Mouse (Mus musculus): ENCODE data around the gene Hephl1. TPM values are rescaled to one million over a fixed set of nuclear protein-coding genes. Genes with fewer than 3 reads are reported as not detected.
A peak's percentile ranks its signal among the peaks of the same experiment; 100 is the strongest.

Hephl1 gene
- total RNA-seq, 2 experiments from 2014 or later = 0.33 to 0.62 TPM

DNA sequence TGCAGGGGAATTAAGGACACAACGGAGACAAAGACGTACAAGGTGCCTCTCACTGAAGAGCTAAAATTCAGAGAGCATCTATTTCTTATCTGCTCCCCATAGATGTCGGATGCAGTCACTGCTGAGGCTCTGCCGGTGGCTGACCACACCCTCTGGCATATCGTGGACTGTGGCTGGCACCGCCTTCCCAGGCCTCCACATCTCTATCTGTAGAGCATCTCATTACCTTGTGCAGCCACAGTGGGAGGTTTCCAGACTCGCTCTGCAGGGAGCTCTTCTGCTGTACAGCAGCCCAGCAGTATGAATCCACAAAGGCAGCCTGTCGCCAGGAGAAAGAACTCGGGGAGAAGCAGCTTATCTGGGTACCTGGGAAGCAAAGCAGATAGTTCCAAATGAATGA lies 90.8 kb downstream of the Hephl1 start:
- intact Hi-C loops (cut with DNase I) = no loop called here
- no peak for DNase-seq

DNA sequence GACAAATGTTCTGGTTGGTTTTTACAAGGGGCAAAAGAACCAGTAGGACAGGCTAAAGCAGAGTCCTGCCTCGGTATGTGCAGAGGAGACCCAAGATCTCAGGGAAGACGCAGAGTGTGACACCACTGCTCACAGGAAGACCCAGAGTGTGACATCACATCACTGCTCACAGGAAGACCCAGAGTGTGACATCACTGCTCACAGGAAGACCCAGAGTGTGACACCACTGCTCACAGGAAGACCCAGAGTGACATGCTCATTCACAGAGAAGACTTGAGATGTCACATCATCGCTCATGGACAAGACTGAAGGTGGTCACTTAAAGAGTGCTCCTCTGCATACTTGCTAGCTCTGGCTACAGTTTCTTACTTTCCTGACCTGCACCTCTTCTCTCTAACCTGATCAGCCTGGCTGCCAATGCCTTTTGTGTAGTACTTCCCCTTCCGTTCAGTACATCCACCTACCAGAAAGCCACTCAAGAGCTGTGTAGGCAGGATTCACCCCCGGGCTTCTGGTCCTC lies 91.3 kb downstream of the Hephl1 start:
- no peak for DNase-seq
- intact Hi-C loops (cut with DNase I) = no loop called here

DNA sequence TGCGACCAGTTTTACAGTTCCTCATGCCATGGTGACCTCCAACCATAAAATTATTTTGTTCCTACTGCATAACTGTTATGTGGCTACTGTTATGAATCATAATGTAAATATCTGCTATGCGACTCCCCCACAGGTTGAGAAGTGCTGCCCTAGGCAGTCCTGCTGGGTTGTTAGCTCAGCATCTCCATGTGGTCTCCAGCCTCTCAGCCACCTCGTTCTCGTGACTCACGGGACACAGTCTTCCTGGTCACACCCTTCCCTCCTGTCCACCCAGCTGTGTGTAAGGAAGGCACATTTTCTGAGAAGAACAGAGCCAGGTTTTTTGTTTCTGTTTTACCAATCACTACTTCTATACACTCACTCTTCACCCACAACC lies 93.2 kb downstream of the Hephl1 start:
- intact Hi-C loops (cut with DNase I) = loop anchor here (10.0 kb wide), 2 partner anchors 154 to 244 kb away; partner anchors contain the start of genes 1700012B09Rik and Gpr83
- no peak for DNase-seq

DNA sequence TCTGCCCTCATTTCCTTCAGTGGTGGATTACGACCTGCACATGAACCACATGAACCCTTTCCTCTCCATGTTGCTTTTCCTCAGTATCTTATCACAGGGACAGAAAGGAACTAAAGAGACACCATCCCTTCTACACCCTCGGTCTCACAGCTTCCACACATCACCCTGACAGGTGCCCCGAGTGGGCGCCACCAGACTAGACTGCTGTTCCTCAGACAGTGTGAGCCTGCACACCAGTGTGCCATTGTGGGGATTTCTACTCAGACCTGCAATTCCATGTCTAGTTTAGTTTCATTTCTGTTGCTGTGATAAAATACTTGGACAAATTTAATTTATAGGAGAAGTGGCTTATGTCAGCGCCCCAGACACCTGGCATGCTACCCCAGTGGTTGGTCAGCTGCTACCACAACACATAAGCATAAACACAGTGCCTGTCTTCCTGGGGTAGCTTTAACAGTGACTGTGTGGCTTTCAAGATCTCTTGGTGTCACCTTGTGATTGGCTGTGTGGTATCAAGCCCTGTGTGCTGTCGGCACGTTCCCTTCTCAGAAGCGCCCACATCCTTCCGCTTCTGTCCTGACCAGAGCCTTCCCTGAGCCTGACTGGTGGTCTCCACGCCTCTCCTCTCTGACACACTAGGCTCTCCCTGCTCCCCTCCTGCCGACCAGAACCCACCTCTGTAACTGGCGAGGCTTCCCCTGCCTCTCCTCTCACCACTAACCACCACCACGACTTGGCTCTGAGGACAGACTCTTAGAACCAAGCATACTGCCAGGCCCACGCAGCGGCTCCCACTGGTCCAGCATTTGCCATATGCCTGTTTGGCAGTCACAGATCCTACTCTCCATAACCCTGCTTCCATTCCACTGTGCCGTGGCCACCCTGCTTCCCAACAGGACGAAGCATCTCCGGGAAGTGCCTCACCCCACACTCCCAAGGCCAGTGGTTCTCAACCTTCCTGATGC lies 93.8 kb downstream of the Hephl1 start:
- intact Hi-C loops (cut with DNase I) = loop anchor here (10.0 kb wide), 2 partner anchors 153 to 243 kb away; partner anchors contain the start of genes 1700012B09Rik and Gpr83
- DNase-seq = no peak

GRCm38 (mm10) chr9:15015223-15015956 lies 96.5 kb downstream of the Hephl1 start:
- DNase-seq = peak in 1 of 2 experiments; percentile 53
- intact Hi-C loops (cut with DNase I) = loop anchor here (10.0 kb wide), 2 partner anchors 151 to 241 kb away; partner anchors contain the start of genes 1700012B09Rik and Gpr83

DNA sequence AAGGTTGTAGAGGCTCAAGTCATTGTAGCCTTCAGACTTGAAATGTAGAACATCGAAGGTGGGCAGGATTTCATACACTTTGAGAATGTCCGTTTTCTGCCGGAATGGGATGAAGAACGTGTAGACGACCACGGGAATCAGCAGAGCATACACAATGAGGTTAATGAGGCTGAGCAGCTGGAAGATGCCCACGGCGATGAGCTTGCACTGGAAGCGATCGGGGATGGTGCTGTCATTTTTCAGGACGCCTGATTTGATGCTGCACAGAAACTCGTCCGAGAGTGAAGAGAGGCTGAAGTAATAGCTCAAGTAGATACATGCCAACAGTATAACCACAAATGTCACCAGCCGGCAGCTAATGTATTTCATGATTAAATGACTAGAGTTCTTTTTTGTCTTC lies 104.3 kb downstream of the Hephl1 start:
- intact Hi-C loops (cut with DNase I) = no loop called here
- DNase-seq = no peak

GRCm38 (mm10) chr9:15004298-15004685 lies 107.6 kb downstream of the Hephl1 start:
- no peak for DNase-seq
- intact Hi-C loops (cut with DNase I) = no loop called here

DNA sequence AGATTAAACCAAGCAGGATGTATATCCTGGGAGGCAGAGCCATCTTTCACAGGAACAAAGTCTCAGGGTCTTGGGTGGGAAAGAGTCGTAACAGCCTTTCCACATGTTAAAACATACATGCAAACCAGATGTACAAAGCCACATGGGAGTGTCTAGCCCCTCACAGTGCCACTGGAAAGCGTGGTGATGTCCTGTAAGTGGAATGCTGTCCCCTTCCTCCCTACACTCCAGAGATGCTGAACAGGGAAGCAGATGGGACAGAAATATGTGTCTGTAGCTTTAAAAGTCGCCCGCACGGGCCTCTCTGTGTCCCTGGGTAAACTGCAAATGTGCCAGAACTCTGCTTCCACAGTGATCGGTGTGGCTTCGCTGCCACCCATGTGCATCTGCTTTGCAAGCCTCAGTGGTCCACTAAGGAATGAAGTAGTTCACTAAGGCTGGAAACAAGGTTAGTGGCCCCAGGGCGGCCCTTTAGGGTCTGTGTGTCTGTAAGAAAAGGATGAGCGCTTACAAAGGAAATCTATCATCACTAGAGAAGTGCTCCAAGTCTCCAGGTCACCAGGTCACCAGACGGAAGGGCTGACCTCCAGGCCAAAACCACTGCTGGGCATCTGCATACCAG lies 108.1 kb downstream of the Hephl1 start:
- intact Hi-C loops (cut with DNase I) = no loop called here
- no peak for DNase-seq

GRCm38 (mm10) chr9:15002995-15003613 lies 108.8 kb downstream of the Hephl1 start:
- no peak for DNase-seq
- intact Hi-C loops (cut with DNase I) = no loop called here

Other genes with a start within 250 kb of the Hephl1 start
- gene Izumo1r, start 208.2 kb downstream of the Hephl1 start, total RNA-seq (2021) = not detected
- gene Panx1, start 66.6 kb downstream of the Hephl1 start, total RNA-seq (2021) = 10 to 100 TPM; 31.2 to 39.3 TPM
- gene Vstm5, start 126.9 kb upstream of the Hephl1 start, total RNA-seq (2021) = under 1 TPM; 0.12 to 0.13 TPM
- gene Med17, start 167.8 kb upstream of the Hephl1 start, total RNA-seq (2021) = 10 to 100 TPM in 1 of 2 experiments, 1 to 10 TPM in 1; 6.9 to 10.2 TPM
- gene Taf1d, start 194.1 kb upstream of the Hephl1 start, total RNA-seq (2021) = 100 to 1,000 TPM in 1 of 2 experiments, 10 to 100 TPM in 1; 85.5 to 104 TPM
- 1 to 10 TPM; 3.3 to 4.2 TPM for gene 4931406C07Rik, start 194.3 kb upstream of the Hephl1 start, total RNA-seq (2021)
- gene Cep295, start 245.7 kb upstream of the Hephl1 start, total RNA-seq (2021) = 1 to 10 TPM; 6.5 to 7.4 TPM

Measured in gastrocnemius, postnatal 36 days (tissue).